Mouse (Mus musculus) testis, adult 2 months (tissue): ENCODE data around the gene Tpst1.

Experiments used
- CTCF ChIP-seq: fragments of 200-500 bp; IDR thresholded peaks from 2 replicates; pipeline ENCODE4 v1.5.1; 2012; ENCODE audit warnings: low read depth, mild to moderate bottlenecking, inconsistent platforms, low read length, moderate library complexity; ENCODE audit not compliant: control insufficient read depth, insufficient read depth, insufficient replicate concordance
- POLR2A ChIP-seq: fragments of 200-500 bp; IDR thresholded peaks from 2 replicates; pipeline ENCODE4 v1.6.1; 2012; ENCODE audit warnings: low read depth, mild to moderate bottlenecking, inconsistent platforms, low read length, moderate library complexity; ENCODE audit not compliant: control insufficient read depth

DNA sequence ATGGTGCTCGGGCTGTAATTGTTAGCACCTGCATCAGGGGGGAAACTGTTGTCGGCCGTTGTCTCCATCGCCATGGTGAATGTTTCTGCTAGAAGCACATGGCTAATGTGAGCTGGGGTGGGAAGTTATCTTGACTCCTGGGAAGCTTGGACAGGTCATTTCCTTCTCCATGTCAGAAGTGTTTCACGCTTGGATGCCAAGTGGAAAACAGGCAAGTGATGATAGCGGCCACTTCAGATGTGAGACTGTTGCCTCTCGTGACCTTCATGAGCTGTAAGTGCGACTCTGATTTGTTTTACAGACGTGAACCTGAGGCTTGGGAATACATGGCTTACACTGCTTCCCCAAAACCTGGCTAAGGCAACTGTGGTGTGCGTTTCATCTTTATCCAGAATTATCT lies 26.5 kb upstream of the Tpst1 start:
- TF ChIP-seq CTCF (no peak), POLR2A (no peak)
